Mouse (Mus musculus) brain, embryonic 14.5 days (tissue): Measurements from ENCODE around the gene Gm13757.

Source experiments
- CTCF ChIP-seq: fragments of 200-500 bp; IDR thresholded peaks from 2 replicates; pipeline ENCODE4 v1.5.1; 2012; ENCODE audit warnings: inconsistent platforms, mild to moderate bottlenecking, moderate library complexity, borderline replicate concordance; ENCODE audit not compliant: insufficient read depth, insufficient read length; ENCODE audit errors: extremely low read depth
- POLR2A ChIP-seq: fragments of 200-500 bp; IDR thresholded peaks from 2 replicates; pipeline ENCODE4 v1.6.1; 2012; ENCODE audit warnings: mild to moderate bottlenecking, inconsistent platforms, borderline replicate concordance; ENCODE audit not compliant: poor library complexity, insufficient read depth, insufficient read length, severe bottlenecking; ENCODE audit errors: extremely low read depth

DNA sequence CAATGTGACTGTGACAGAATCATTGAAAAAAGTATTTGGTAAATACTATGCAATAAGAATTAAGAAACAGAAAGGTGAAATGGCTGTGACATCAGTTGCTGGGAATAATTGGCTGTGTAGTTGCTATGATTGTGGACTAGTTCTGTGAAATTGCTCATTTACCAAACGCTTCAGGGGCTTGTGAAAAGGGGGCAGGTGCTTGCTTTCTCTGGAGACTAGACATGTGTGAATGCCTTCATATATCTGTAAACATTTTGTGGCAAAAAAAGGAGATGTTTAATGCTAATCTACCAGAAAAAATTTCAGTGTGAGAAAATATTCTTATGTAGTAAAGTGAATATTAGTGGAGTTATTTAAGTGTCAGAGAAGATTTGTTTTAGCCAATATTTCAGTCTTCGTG, 44.1 kb upstream of the Gm13757 start, which contains the start of gene Olfr1185-ps1:
- TF ChIP-seq POLR2A (no peak), CTCF (no peak)
